Mouse (Mus musculus) WW6 (cell line): Measurements from ENCODE around the gene Adamts18.
A peak's percentile ranks its signal among the peaks of the same experiment; 100 is the strongest.

Source experiments
- DNase-seq: peaks from one replicate; pipeline ENCODE4 v3.0.0-alpha.2; 2013; ENCODE audit warnings: low read depth, low spot score

The Adamts18 gene

GRCm38 (mm10) chr8:113664544-113664943, 184.0 kb downstream of the Adamts18 start:
- peak; percentile 36 for DNase-seq

GRCm38 (mm10) chr8:113660128-113660527, 188.4 kb downstream of the Adamts18 start:
- no peak for DNase-seq

- DNase-seq: no peak
Measured at GRCm38 (mm10) chr8:113656681-113657298, 191.7 kb downstream of the Adamts18 start.

- DNase-seq: no peak
Measured at GRCm38 (mm10) chr8:113656154-113656553, 192.4 kb downstream of the Adamts18 start.

- DNase-seq: no peak
Measured at GRCm38 (mm10) chr8:113653151-113653550, 195.4 kb downstream of the Adamts18 start.

GRCm38 (mm10) chr8:113652450-113652849, 196.1 kb downstream of the Adamts18 start:
- no peak for DNase-seq
